Mouse (Mus musculus) brown adipose tissue, adult 24 weeks (tissue): Measurements from ENCODE around the gene Fbxo17. TPM values are rescaled to one million over a fixed set of nuclear protein-coding genes. Genes with fewer than 3 reads are reported as not detected.

ENCODE experiments used
- H3K27ac ChIP-seq: fragments of 200-500 bp; replicated peaks from 2 replicates; pipeline ENCODE4 v1.5.1; 2012; ENCODE audit warnings: low read depth, mild to moderate bottlenecking, low read length
- H3K4me1 ChIP-seq: fragments of 200-500 bp; 2 replicates; pipeline ENCODE4 v1.6.1; 2012; ENCODE audit warnings: low read length, mixed read lengths; ENCODE audit not compliant: control insufficient read depth, insufficient read depth, insufficient read length
- H3K4me3 ChIP-seq: fragments of 200-500 bp; 2 replicates; pipeline ENCODE4 v1.5.1; 2012; ENCODE audit warnings: low read depth, mild to moderate bottlenecking, low read length, moderate library complexity; ENCODE audit not compliant: insufficient read depth
- polyA plus RNA-seq: library from polyadenylated mRNA; stranded (reverse); fragments of >200 nt; gene quantifications from 2 replicates; pipeline ENCODE4 v1.2.4, GENCODE M21; 2012; ENCODE audit not compliant: missing spikeins, insufficient read depth, insufficient read length

Fbxo17 gene
- polyA plus RNA-seq, 1 experiment, result 2.5 TPM

DNA sequence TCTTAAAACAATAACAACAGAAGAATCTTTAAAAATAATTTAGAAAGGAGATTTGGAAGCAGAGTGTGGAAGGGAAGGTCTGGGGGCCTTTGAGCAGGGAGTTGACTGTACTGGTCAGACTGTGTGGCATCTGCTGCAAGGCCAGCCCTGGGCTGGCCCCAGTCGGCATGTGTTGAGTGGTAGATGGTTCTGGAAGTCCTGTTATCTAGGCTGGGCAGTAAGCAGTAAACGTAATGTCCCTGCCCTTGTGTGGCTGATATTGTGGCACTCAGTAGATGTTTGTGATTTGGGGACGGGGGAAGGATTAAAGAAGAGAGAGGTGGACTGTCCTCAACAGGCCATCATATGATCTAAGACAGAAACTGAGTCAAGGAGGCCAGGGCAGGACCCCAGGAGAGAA, 53.7 kb downstream of the Fbxo17 start:
- peaks cover 4% of the 10 kb centered on the region for H3K4me1 ChIP-seq
- H3K4me3 ChIP-seq, result no peak overlapping the region
- H3K27ac ChIP-seq, result no peak overlapping the region

DNA sequence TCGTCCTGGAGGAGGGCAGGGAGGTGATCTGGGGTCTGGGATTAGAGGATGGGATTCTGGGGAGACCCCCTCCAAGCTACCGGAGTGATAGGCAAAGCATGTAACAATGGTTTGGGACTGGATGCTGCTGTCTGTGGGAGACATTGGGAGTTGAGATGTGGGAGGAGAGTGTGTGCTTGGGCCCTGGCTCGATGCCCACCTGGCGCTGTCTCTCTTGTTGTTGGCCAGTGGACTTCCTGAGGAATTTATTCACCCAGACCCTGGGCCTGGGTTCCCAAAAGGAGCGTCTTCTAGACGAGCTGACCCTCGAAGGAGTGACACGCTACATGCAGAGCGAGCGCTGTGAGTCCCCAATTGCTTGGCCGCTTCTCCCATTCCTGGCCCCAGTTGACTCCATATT, 55.3 kb downstream of the Fbxo17 start:
- no peaks in the 10 kb centered on the region for H3K4me1 ChIP-seq
- no peak overlapping the region for H3K27ac ChIP-seq
- H3K4me3 ChIP-seq, result no peak overlapping the region

DNA sequence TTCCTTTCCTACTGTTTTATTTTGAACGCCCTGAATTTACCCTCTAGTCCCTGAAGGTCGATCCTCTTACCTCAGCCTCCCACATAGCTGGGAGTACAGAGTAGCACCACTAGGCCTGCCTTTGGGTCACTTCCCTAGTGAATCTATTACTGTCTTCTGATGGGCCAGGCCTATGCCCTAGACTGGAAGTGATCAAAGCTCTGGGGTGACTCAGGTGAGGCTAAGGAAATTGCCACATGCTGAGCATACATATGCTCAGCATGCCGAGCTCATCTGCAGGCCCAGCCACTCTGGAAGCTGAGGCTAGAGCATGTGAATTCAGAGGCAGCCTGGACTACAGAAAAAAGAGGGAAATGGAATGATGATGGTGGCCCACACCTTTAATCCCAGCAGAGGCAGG, 56.6 kb downstream of the Fbxo17 start:
- H3K27ac ChIP-seq, result no peak overlapping the region
- H3K4me3 ChIP-seq, result no peak overlapping the region
- no peaks in the 10 kb centered on the region for H3K4me1 ChIP-seq

DNA sequence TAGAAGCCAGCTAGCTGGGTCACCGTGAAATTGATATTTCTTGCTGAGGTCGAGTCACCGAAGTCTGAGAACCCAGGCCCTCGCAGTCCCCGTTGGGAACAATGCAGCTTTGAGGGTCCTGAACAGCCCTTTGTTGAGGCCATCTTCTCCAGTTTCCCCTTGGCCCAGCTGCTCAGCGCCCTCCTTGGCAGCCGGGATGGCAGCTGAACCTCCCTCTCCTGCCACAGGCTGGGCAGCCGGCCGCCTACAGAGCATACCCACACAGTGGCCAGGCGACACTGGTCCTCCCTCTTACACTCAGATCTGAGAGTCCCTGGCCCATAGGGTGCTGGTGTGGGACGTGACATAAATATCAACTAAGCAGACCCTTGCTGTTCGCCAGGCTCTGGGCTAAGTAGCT, 57.6 kb downstream of the Fbxo17 start:
- no peak overlapping the region for H3K27ac ChIP-seq
- H3K4me1 ChIP-seq, result 0 out of 2 replicates have a peak, but pooled peaks cover 2% of the 10 kb centered on the region
- no peak overlapping the region for H3K4me3 ChIP-seq

DNA sequence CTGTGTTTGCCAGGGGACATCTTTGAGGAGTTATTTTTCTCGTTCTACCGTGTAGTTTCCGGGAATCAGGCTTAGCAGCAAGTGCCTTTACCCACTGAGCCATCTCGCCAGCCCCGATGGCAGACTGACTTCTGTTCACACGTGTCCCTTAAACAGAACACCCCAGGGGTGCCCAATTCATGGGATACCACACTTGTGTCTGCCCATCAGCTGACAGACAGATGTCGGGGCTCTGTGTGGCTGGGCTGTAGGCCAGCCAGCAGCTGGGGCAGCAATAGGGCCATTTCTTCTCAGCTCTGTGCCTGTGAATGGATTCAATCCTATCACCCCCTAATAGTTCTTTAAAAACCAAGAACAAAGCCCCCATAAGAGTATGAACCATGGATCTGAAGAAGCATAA, 58.5 kb downstream of the Fbxo17 start:
- H3K4me3 ChIP-seq, result no peak overlapping the region
- 0 out of 2 replicates have a peak, but pooled peaks cover 2% of the 10 kb centered on the region for H3K4me1 ChIP-seq
- H3K27ac ChIP-seq, result no peak overlapping the region

DNA sequence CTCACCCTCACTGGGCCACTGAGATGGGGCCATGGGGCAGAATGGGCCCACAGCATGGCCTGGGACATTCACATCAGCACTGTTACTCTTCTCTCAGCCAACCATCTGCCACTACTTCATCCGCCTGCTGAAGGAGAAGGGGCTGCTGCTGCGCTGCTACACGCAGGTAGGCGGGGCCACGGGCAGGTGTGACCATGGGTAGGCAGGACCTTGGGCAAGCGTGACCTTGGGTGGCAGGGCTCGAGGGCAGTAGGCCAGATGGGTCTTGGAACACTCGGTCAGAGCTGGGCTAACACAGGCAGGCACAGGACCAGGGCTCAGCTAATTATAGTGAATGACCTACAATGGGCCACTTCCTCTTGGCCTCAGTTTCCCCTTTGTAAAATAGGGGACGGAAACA, 62.2 kb downstream of the Fbxo17 start:
- Histone ChIP-seq H3K27ac (no peak overlapping the region), H3K4me1 (0 out of 2 replicates have a peak, but pooled peaks cover 2% of the 10 kb centered on the region), H3K4me3 (no peak overlapping the region)

DNA sequence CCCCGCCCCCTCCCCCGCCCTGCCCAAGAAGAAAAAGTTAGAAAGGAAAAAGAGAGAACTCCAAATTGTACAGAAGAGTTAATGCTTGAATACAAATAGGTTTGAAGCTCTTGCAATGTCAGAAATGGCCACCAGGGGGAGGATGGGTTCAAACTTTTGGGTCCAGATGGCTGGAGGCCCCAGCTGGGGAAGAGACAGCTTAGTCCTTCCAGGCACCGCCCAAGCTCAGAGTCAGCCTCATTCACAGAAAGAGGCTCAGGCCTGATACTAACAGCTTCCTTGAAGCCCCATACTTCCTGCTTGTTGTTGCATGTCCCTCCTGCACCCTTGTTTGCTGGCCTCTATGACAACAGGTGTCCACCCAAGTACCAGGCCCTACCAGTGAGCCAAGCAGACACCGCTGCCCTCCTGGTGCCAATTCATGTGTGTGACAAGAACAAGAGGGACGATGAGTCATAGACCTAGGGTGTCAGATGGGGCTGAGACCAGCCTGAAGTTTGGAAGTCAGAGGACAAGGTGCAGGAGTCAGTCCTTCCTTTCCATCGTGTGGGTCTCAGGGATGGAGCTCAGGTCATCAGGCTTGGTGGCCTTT, 63.6 kb downstream of the Fbxo17 start:
- H3K27ac ChIP-seq, result peak overlapping the region; percentile 6; the same call in 1 of the 2 replicates
- 0 out of 2 replicates have a peak, but pooled peaks cover 2% of the 10 kb centered on the region for H3K4me1 ChIP-seq
- no peak overlapping the region for H3K4me3 ChIP-seq

DNA sequence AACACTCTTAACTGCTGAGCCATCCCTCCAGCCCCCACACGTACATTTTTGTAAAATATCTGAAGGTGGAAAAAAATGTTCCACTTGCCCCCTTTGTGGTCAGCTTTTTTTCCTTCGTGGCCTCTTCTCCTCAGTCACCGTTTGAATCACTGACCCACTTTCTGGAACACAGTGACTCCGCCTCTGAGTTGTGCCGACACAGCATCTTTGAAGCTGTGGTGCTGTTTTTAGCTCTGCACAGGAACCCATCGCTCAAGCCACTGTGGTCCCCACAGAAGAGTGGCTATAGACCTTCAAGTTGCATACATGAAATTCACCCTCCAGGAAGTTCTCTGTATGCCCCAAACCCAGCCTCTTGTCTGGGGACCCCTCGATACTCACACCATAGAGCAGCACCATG, 64.3 kb downstream of the Fbxo17 start:
- H3K4me3 ChIP-seq, result no peak overlapping the region
- H3K4me1 ChIP-seq, result 0 out of 2 replicates have a peak, but pooled peaks cover 2% of the 10 kb centered on the region
- H3K27ac ChIP-seq, result no peak overlapping the region

DNA sequence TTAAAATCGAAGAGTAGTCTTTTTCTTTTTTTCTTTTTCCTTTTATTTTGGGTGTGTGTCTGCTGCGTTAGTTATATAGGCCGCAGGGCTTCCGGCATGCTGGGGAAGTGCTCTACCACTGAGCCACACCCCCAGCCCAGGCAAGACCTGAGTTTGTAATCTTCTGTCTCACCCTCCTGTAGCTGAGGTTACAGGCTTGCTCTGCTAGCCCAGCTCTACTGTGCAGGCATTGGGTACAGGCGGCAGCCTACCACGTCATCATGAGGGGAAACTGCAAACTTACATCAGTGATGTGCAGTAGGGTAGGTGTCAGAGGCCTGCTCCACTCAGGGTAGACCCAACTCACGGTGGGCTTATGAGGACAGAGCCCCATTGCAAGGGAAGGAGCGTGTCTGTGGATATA, 64.7 kb downstream of the Fbxo17 start:
- Histone ChIP-seq H3K27ac (no peak overlapping the region), H3K4me3 (no peak overlapping the region), H3K4me1 (0 out of 2 replicates have a peak, but pooled peaks cover 3% of the 10 kb centered on the region)

DNA sequence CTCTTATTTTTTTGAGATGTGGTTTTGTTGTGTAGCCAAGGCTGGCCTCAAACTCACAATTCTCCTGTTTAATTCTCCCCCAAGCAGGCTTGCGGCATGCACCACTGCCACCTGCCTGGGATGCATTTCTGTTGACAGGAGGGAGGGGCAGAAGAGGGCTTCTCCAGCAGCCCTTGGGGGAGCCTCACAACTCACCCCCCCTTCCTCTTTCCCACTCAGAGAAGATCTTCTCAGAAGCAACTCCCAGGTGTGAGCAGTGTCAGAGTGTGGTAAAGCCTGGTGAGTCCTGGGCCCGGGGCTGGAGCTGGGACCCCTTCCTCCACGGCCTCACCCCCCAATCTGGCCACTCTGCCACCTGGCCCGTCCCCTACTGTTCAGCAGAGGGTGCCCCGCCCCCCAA, 68.6 kb downstream of the Fbxo17 start:
- Histone ChIP-seq H3K4me3 (no peak overlapping the region), H3K4me1 (0 out of 2 replicates have a peak, but pooled peaks cover 5% of the 10 kb centered on the region), H3K27ac (no peak overlapping the region)

Other genes starting within 250 kb of the Fbxo17 start
- not detected in 2 replicates for gene Ifnl2, start 206.3 kb upstream of the Fbxo17 start, polyA plus RNA-seq
- gene Ifnl3, start 194.0 kb upstream of the Fbxo17 start, polyA plus RNA-seq, result not detected in 2 replicates
- not detected in 2 replicates for gene Sycn, start 175.9 kb upstream of the Fbxo17 start, polyA plus RNA-seq
- gene Nccrp1, start 169.6 kb upstream of the Fbxo17 start, polyA plus RNA-seq, result not detected in 2 replicates
- 18.8 and 24.4 TPM in 2 replicates for gene Samd4b, start 118.7 kb upstream of the Fbxo17 start, polyA plus RNA-seq
- gene Pak4, start 118.6 kb upstream of the Fbxo17 start, polyA plus RNA-seq, result 4.1 and 5.8 TPM in 2 replicates
- not detected in 2 replicates for gene Acp7, start 85.5 kb upstream of the Fbxo17 start, polyA plus RNA-seq
- 1.2 and 1.4 TPM in 2 replicates for gene Fbxo27, start 24.0 kb upstream of the Fbxo17 start, polyA plus RNA-seq
- 64.4 and 106 TPM in 2 replicates for gene Mrps12, start 25.0 kb downstream of the Fbxo17 start, polyA plus RNA-seq
- gene Sars2, start 25.2 kb downstream of the Fbxo17 start, polyA plus RNA-seq, result 13.0 and 14.5 TPM in 2 replicates
- not detected in 2 replicates for gene Ccer2, start 39.4 kb downstream of the Fbxo17 start, polyA plus RNA-seq
- gene Sirt2, start 49.9 kb downstream of the Fbxo17 start, polyA plus RNA-seq, result 94.8 and 96.2 TPM in 2 replicates
- 15.5 and 16.9 TPM in 2 replicates for gene Nfkbib, start 50.7 kb downstream of the Fbxo17 start, polyA plus RNA-seq
- 2.5 and 4.6 TPM in 2 replicates for gene Rinl, start 72.2 kb downstream of the Fbxo17 start, polyA plus RNA-seq
- 122 and 131 TPM in 2 replicates for gene Hnrnpl, start 91.7 kb downstream of the Fbxo17 start, polyA plus RNA-seq
- gene Ech1, start 108.4 kb downstream of the Fbxo17 start, polyA plus RNA-seq, result 3,379 and 3,601 TPM in 2 replicates
- gene Lgals4, start 117.0 kb downstream of the Fbxo17 start, polyA plus RNA-seq, result 12.0 and 14.6 TPM in 2 replicates
- gene Lgals7, start 147.0 kb downstream of the Fbxo17 start, polyA plus RNA-seq, result 2.3 TPM in 1 of 2 replicates, not detected in the other
- gene Capn12, start 164.6 kb downstream of the Fbxo17 start, polyA plus RNA-seq, result 0.63 and 0.71 TPM in 2 replicates
- gene Actn4, start 245.5 kb downstream of the Fbxo17 start, polyA plus RNA-seq, result 122 and 135 TPM in 2 replicates